Mouse (Mus musculus): ENCODE measurements around the gene Hsph1. TPM values are rescaled to one million over a fixed set of nuclear protein-coding genes. Genes with fewer than 3 reads are reported as not detected.

Hsph1 gene
- polyA plus RNA-seq, 1 experiment from 2014 or later, result 50.0 TPM

GRCm38 (mm10) chr5:149612165-149612518 lies 24.0 kb downstream of the Hsph1 start:
- no peaks in the 10 kb centered on the region for H3K27me3 ChIP-seq
- no peak overlapping the region for H3K9ac ChIP-seq
- H3K9me3 ChIP-seq, result no peaks in the 10 kb centered on the region
- ATAC-seq (ENCODE audit: insufficient number of reproducible peaks, low FRiP score, low TSS enrichment, low read depth), result no peak
- H3K4me1 ChIP-seq, result 0 out of 2 replicates have a peak, but pooled peaks cover 8% of the 10 kb centered on the region
- peaks cover 31% of the 10 kb centered on the region for H3K36me3 ChIP-seq
- H3K27ac ChIP-seq, result peak overlapping the region; percentile 50; the same call in 1 of the 2 replicates
- no peak overlapping the region for H3K4me3 ChIP-seq
- 72% methylated on average over 3 of the region's 3 CpGs for WGBS
- no peak overlapping the region for H3K4me2 ChIP-seq

- H3K36me3 ChIP-seq, result peaks cover 25% of the 10 kb centered on the region
- WGBS, result 58% methylated on average over 16 of the region's 16 CpGs
- no peak overlapping the region for H3K9ac ChIP-seq
- H3K4me3 ChIP-seq, result no peak overlapping the region
- no peak overlapping the region for H3K27ac ChIP-seq
- H3K4me1 ChIP-seq, result 0 out of 2 replicates have a peak, but pooled peaks cover 8% of the 10 kb centered on the region
- no peak overlapping the region for H3K4me2 ChIP-seq
- H3K9me3 ChIP-seq, result no peaks in the 10 kb centered on the region
- no peaks in the 10 kb centered on the region for H3K27me3 ChIP-seq
- ATAC-seq (ENCODE audit: insufficient number of reproducible peaks, low FRiP score, low TSS enrichment, low read depth), result no peak
Measured at GRCm38 (mm10) chr5:149611476-149612164, 24.6 kb downstream of the Hsph1 start.

- H3K9me3 ChIP-seq, result no peaks in the 10 kb centered on the region
- H3K4me3 ChIP-seq, result no peak overlapping the region
- no peak overlapping the region for H3K9ac ChIP-seq
- ATAC-seq (ENCODE audit: insufficient number of reproducible peaks, low FRiP score, low TSS enrichment, low read depth), result no peak
- no peaks in the 10 kb centered on the region for H3K36me3 ChIP-seq
- H3K27ac ChIP-seq, result no peak overlapping the region
- 0 out of 2 replicates have a peak, but pooled peaks cover 4% of the 10 kb centered on the region for H3K4me1 ChIP-seq
- H3K27me3 ChIP-seq, result no peaks in the 10 kb centered on the region
- no peak overlapping the region for H3K4me2 ChIP-seq
- WGBS, result 74% methylated on average over 8 of the region's 8 CpGs
Measured at GRCm38 (mm10) chr5:149607083-149607720, 29.0 kb downstream of the Hsph1 start.

GRCm38 (mm10) chr5:149603241-149603640 lies 32.9 kb downstream of the Hsph1 start:
- no peak overlapping the region for H3K4me3 ChIP-seq
- no peaks in the 10 kb centered on the region for H3K27me3 ChIP-seq
- no peak overlapping the region for H3K9ac ChIP-seq
- H3K4me2 ChIP-seq, result no peak overlapping the region
- H3K9me3 ChIP-seq, result no peaks in the 10 kb centered on the region
- ATAC-seq (ENCODE audit: insufficient number of reproducible peaks, low FRiP score, low TSS enrichment, low read depth), result no peak
- no peak overlapping the region for H3K27ac ChIP-seq
- no peaks in the 10 kb centered on the region for H3K4me1 ChIP-seq
- H3K36me3 ChIP-seq, result no peaks in the 10 kb centered on the region
- 62% methylated on average over 3 of the region's 3 CpGs for WGBS

- Histone ChIP-seq H3K9ac (no peak overlapping the region), H3K36me3 (no peaks in the 10 kb centered on the region), H3K9me3 (no peaks in the 10 kb centered on the region), H3K4me2 (no peak overlapping the region), H3K27ac (no peak overlapping the region), H3K4me3 (no peak overlapping the region), H3K4me1 (no peaks in the 10 kb centered on the region), H3K27me3 (no peaks in the 10 kb centered on the region)
- WGBS, result 84% methylated on average over 3 of the region's 3 CpGs
- ATAC-seq (ENCODE audit: insufficient number of reproducible peaks, low FRiP score, low TSS enrichment, low read depth), result no peak
Measured at GRCm38 (mm10) chr5:149601996-149602395, 34.2 kb downstream of the Hsph1 start.

GRCm38 (mm10) chr5:149597351-149597750 lies 38.8 kb downstream of the Hsph1 start:
- H3K27me3 ChIP-seq, result no peaks in the 10 kb centered on the region
- no peak overlapping the region for H3K27ac ChIP-seq
- H3K4me2 ChIP-seq, result no peak overlapping the region
- H3K4me3 ChIP-seq, result no peak overlapping the region
- no peaks in the 10 kb centered on the region for H3K36me3 ChIP-seq
- H3K9ac ChIP-seq, result no peak overlapping the region
- H3K9me3 ChIP-seq, result no peaks in the 10 kb centered on the region
- ATAC-seq (ENCODE audit: insufficient number of reproducible peaks, low FRiP score, low TSS enrichment, low read depth), result no peak
- WGBS, result 46% methylated on average over 18 of the region's 18 CpGs
- H3K4me1 ChIP-seq, result no peaks in the 10 kb centered on the region

- H3K27me3 ChIP-seq, result no peaks in the 10 kb centered on the region
- no peaks in the 10 kb centered on the region for H3K4me1 ChIP-seq
- H3K27ac ChIP-seq, result no peak overlapping the region
- H3K4me3 ChIP-seq, result no peak overlapping the region
- H3K9me3 ChIP-seq, result no peaks in the 10 kb centered on the region
- no peaks in the 10 kb centered on the region for H3K36me3 ChIP-seq
- H3K9ac ChIP-seq, result no peak overlapping the region
- 82% methylated on average over 3 of the region's 3 CpGs for WGBS
- no peak for ATAC-seq (ENCODE audit: insufficient number of reproducible peaks, low FRiP score, low TSS enrichment, low read depth)
- H3K4me2 ChIP-seq, result no peak overlapping the region
Measured at GRCm38 (mm10) chr5:149594215-149594614, 42.0 kb downstream of the Hsph1 start.

- WGBS, result 39% methylated on average over 3 of the region's 3 CpGs
- no peak overlapping the region for H3K4me3 ChIP-seq
- no peaks in the 10 kb centered on the region for H3K27me3 ChIP-seq
- no peak for ATAC-seq (ENCODE audit: insufficient number of reproducible peaks, low FRiP score, low TSS enrichment, low read depth)
- H3K27ac ChIP-seq, result no peak overlapping the region
- no peaks in the 10 kb centered on the region for H3K4me1 ChIP-seq
- no peaks in the 10 kb centered on the region for H3K36me3 ChIP-seq
- H3K9me3 ChIP-seq, result no peaks in the 10 kb centered on the region
- H3K9ac ChIP-seq, result no peak overlapping the region
- H3K4me2 ChIP-seq, result no peak overlapping the region
Measured at GRCm38 (mm10) chr5:149589932-149590331, 46.2 kb downstream of the Hsph1 start.

- whole genome bisulfite sequencing, result 58% methylated on average over 7 of the region's 7 CpGs
- Histone ChIP-seq H3K36me3 (no peaks in the 10 kb centered on the region), H3K4me2 (no peak overlapping the region), H3K4me1 (0 out of 2 replicates have a peak, but pooled peaks cover 6% of the 10 kb centered on the region), H3K9me3 (no peaks in the 10 kb centered on the region), H3K27ac (no peak overlapping the region), H3K27me3 (no peaks in the 10 kb centered on the region), H3K9ac (no peak overlapping the region), H3K4me3 (no peak overlapping the region)
- no peak for ATAC-seq (ENCODE audit: insufficient number of reproducible peaks, low FRiP score, low TSS enrichment, low read depth)
Measured at GRCm38 (mm10) chr5:149588814-149589534, 47.2 kb downstream of the Hsph1 start.

GRCm38 (mm10) chr5:149587327-149587895 lies 48.8 kb downstream of the Hsph1 start:
- H3K4me3 ChIP-seq, result no peak overlapping the region
- no peaks in the 10 kb centered on the region for H3K27me3 ChIP-seq
- H3K36me3 ChIP-seq, result no peaks in the 10 kb centered on the region
- peaks cover 9% of the 10 kb centered on the region; the same call in 1 of the 2 replicates for H3K4me1 ChIP-seq
- H3K9ac ChIP-seq, result no peak overlapping the region
- H3K27ac ChIP-seq, result no peak overlapping the region
- 84% methylated on average over 11 of the region's 11 CpGs for WGBS
- no peak for ATAC-seq (ENCODE audit: insufficient number of reproducible peaks, low FRiP score, low TSS enrichment, low read depth)
- no peak overlapping the region for H3K4me2 ChIP-seq
- no peaks in the 10 kb centered on the region for H3K9me3 ChIP-seq

- no peaks in the 10 kb centered on the region for H3K27me3 ChIP-seq
- 71% methylated on average over 10 of the region's 10 CpGs for WGBS
- ATAC-seq (ENCODE audit: insufficient number of reproducible peaks, low FRiP score, low TSS enrichment, low read depth), result no peak
- H3K4me1 ChIP-seq, result peaks cover 9% of the 10 kb centered on the region; the same call in 1 of the 2 replicates
- no peak overlapping the region for H3K9ac ChIP-seq
- no peak overlapping the region for H3K27ac ChIP-seq
- H3K9me3 ChIP-seq, result no peaks in the 10 kb centered on the region
- H3K4me2 ChIP-seq, result no peak overlapping the region
- H3K36me3 ChIP-seq, result no peaks in the 10 kb centered on the region
- no peak overlapping the region for H3K4me3 ChIP-seq
Measured at GRCm38 (mm10) chr5:149585910-149586309, 50.3 kb downstream of the Hsph1 start.

- Histone ChIP-seq H3K4me3 (no peak overlapping the region), H3K36me3 (no peaks in the 10 kb centered on the region), H3K9me3 (no peaks in the 10 kb centered on the region), H3K27me3 (no peaks in the 10 kb centered on the region), H3K4me1 (peaks cover 9% of the 10 kb centered on the region; the same call in 1 of the 2 replicates), H3K27ac (no peak overlapping the region), H3K4me2 (no peak overlapping the region), H3K9ac (no peak overlapping the region)
- WGBS, result 94% methylated on average over 1 of the region's 1 CpGs
- ATAC-seq (ENCODE audit: insufficient number of reproducible peaks, low FRiP score, low TSS enrichment, low read depth), result no peak
Measured at GRCm38 (mm10) chr5:149585231-149585630, 50.9 kb downstream of the Hsph1 start.
